Mouse (Mus musculus): ENCODE measurements around the gene Gm20661. TPM values are rescaled to one million over a fixed set of nuclear protein-coding genes. Genes with fewer than 3 reads are reported as not detected.

Gm20661 gene
- polyA plus RNA-seq, 1 experiment from 2014 or later = 0.58 TPM

DNA sequence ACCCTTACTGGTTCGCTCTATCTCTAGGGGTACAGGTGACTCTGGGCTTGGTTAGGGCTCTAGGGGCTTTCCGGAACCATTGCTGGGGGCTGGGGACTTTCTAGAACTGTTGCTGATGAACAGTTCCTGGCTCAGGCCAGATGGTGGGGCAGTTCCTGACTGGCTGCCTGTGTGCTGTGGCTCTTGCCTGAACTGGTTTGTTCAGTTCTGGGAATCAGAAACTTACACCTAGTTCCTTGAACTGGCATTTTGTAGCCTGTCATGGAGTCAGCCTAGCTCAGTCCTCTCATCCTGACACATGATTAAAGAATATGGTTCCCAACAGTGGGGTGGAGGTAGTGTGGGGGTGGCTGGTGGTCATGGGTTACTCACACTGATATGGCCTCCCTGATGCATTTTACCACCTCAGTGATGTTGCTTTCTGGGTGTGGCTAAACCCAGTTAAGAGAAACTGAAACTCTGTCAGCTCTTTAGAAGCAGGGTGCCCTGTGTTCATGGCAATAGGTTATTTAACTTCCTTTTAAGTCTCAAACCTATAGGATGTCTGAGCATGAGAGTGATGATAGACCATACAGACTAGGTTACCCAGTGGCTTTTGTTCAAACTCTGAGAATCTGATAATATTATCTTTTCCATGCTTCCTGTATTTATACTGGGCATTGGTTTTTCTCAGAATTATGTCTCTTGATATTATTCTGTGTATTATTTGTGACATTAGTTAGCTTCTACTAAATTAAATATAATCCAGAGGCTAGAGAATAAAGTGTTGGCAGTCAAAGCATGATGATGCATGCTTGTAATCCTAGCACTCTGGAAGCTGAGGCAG is 52.7 kb downstream of the Gm20661 start:
- Histone ChIP-seq H3K9ac (replicated peaks; ENCODE audit: low read depth, low read length) (no peak overlapping the region), H3K36me3 (ENCODE audit: control insufficient read depth, insufficient read depth, low read length) (peaks cover 27% of the 10 kb centered on the region), H3K27me3 (ENCODE audit: control insufficient read depth, insufficient read depth, low read length) (no peaks in the 10 kb centered on the region)

More for the DNA sequence above, 52.7 kb downstream of the Gm20661 start:
- H3K4me2 ChIP-seq (ENCODE audit: low read depth, low read length) = no peak overlapping the region
- ATAC-seq (ENCODE audit: low read depth) = no peak
- no peak overlapping the region for H3K27ac ChIP-seq (ENCODE audit: low read depth, low read length)
- H3K4me1 ChIP-seq (ENCODE audit: control insufficient read depth, insufficient read depth, low read length) = no peaks in the 10 kb centered on the region
- WGBS = 100% methylated on average over 2 of the region's 2 CpGs
- H3K9me3 ChIP-seq (ENCODE audit: control insufficient read depth, low read length) = no peaks in the 10 kb centered on the region
- no peak overlapping the region for H3K4me3 ChIP-seq (ENCODE audit: low read depth, low read length)

Other genes with a start within 250 kb of the Gm20661 start
- 237 and 239 TPM in 2 replicates for gene Rbm5, start 212.1 kb upstream of the Gm20661 start, polyA plus RNA-seq (2014; fragmentation: Nextera tagmentation; extraction: Ambion mirVana)
- 87.1 and 96.0 TPM in 2 replicates for gene Rbm6, start 109.8 kb upstream of the Gm20661 start, polyA plus RNA-seq (2014; fragmentation: Nextera tagmentation; extraction: Ambion mirVana)
- 21.3 and 23.4 TPM in 2 replicates for gene Mon1a, start 94.9 kb upstream of the Gm20661 start, polyA plus RNA-seq (2014; fragmentation: Nextera tagmentation; extraction: Ambion mirVana)
- gene Mst1r, start 76.2 kb upstream of the Gm20661 start, polyA plus RNA-seq (2014; fragmentation: Nextera tagmentation; extraction: Ambion mirVana) = 0.51 and 1.5 TPM in 2 replicates
- gene Actl11, start 54.6 kb upstream of the Gm20661 start, polyA plus RNA-seq (2014; fragmentation: Nextera tagmentation; extraction: Ambion mirVana) = not detected in 2 replicates
- 12.5 and 20.1 TPM in 2 replicates for gene Camkv, start 47.4 kb upstream of the Gm20661 start, polyA plus RNA-seq (2014; fragmentation: Nextera tagmentation; extraction: Ambion mirVana)
- gene Traip, start 32.9 kb upstream of the Gm20661 start, polyA plus RNA-seq (2014; fragmentation: Nextera tagmentation; extraction: Ambion mirVana) = 5.1 and 5.7 TPM in 2 replicates
- gene Uba7, start 7.6 kb upstream of the Gm20661 start, polyA plus RNA-seq (2014; fragmentation: Nextera tagmentation; extraction: Ambion mirVana) = 2.0 and 8.2 TPM in 2 replicates
- gene Inka1, start 2.8 kb downstream of the Gm20661 start, polyA plus RNA-seq (2014; fragmentation: Nextera tagmentation; extraction: Ambion mirVana) = 10.4 and 19.5 TPM in 2 replicates
- 1.2 and 4.5 TPM in 2 replicates for gene Cdhr4, start 9.4 kb downstream of the Gm20661 start, polyA plus RNA-seq (2014; fragmentation: Nextera tagmentation; extraction: Ambion mirVana)
- gene Gm20662, start 13.3 kb downstream of the Gm20661 start, polyA plus RNA-seq (2014; fragmentation: Nextera tagmentation; extraction: Ambion mirVana) = 0.94 TPM in 1 of 2 replicates, not detected in the other
- gene Ip6k1, start 19.4 kb downstream of the Gm20661 start, polyA plus RNA-seq (2014; fragmentation: Nextera tagmentation; extraction: Ambion mirVana) = 53.6 and 63.5 TPM in 2 replicates
- gene Gmppb, start 66.2 kb downstream of the Gm20661 start, polyA plus RNA-seq (2014; fragmentation: Nextera tagmentation; extraction: Ambion mirVana) = 19.5 and 21.2 TPM in 2 replicates
- gene Amigo3, start 70.1 kb downstream of the Gm20661 start, polyA plus RNA-seq (2014; fragmentation: Nextera tagmentation; extraction: Ambion mirVana) = 2.8 and 3.5 TPM in 2 replicates
- 0.08 TPM in 1 of 2 replicates, not detected in the other for gene Mst1, start 97.4 kb downstream of the Gm20661 start, polyA plus RNA-seq (2014; fragmentation: Nextera tagmentation; extraction: Ambion mirVana)
- gene Rnf123, start 100.3 kb downstream of the Gm20661 start, polyA plus RNA-seq (2014; fragmentation: Nextera tagmentation; extraction: Ambion mirVana) = 47.7 and 55.7 TPM in 2 replicates
- 47.9 and 51.7 TPM in 2 replicates for gene Apeh, start 111.5 kb downstream of the Gm20661 start, polyA plus RNA-seq (2014; fragmentation: Nextera tagmentation; extraction: Ambion mirVana)
- gene Bsn, start 207.3 kb downstream of the Gm20661 start, polyA plus RNA-seq (2014; fragmentation: Nextera tagmentation; extraction: Ambion mirVana) = 16.0 and 17.9 TPM in 2 replicates

Data from neural tube, embryonic 14.5 days (tissue).